Mouse (Mus musculus) liver, postnatal 0 days (tissue): ENCODE measurements at regions not wholly inside any gene's neighbourhood (a gene's known extent, or its start where the extent isn't known, plus 50 kb on each side); places are given as distances from the start of the nearest gene placed in this dataset.

ENCODE experiments used
- CTCF ChIP-seq: sonication (generic); IDR thresholded peaks from 2 replicates; pipeline ENCODE4 v1.5.1; 2016; ENCODE audit warnings: antibody characterized with exemption, low read depth
- EP300 ChIP-seq: IDR thresholded peaks from 2 replicates; pipeline ENCODE4 v1.6.1; 2016; ENCODE audit warnings: antibody characterized with exemption, low read depth, mild to moderate bottlenecking

- TF ChIP-seq CTCF (no peak), EP300 (no peak)
Measured at GRCm38 (mm10) chr3:132453927-132454326, 175.7 kb upstream of the Gimd1 start.
